ENCODE assay signal across 17 mouse cellular contexts in genomic region chr9:67509510-67509909, GRCm38 (mm10).
"Had no signal": no experiment of that assay in that cellular context is flagged by ENCODE, and none has a peak within 500 bp of the region (broad histone marks: within the 10 kb centered on the region; RNA-seq: fewer than 3 reads in every experiment).

No protein-coding gene starts in this region.

- H3K27ac ChIP-seq: layer of hippocampus, adult 2 months; limb, embryonic 13.5 days; liver, embryonic 15.5 days; lung, embryonic 15.5 days; macrophage; midbrain, embryonic 12.5 days; neural tube, embryonic 15.5 days had no signal

- H3K9me3 ChIP-seq: liver, embryonic 15.5 days; lung, embryonic 15.5 days; neural tube, embryonic 15.5 days had no signal

- H3K9ac ChIP-seq: limb, embryonic 13.5 days; liver, embryonic 15.5 days; lung, embryonic 15.5 days; midbrain, embryonic 12.5 days; neural tube, embryonic 15.5 days had no signal

- DNase-seq: kidney, adult 11 months; kidney, adult 9 months; kidney, postnatal 10 days; kidney, postnatal 4 days; right cerebral cortex, adult 18-20 months; right cerebral cortex, postnatal 25 days; thymus, adult 18-20 months; thymus, postnatal 14 days had no signal

- H3K36me3 ChIP-seq: liver, embryonic 15.5 days; lung, embryonic 15.5 days; midbrain, embryonic 12.5 days; neural tube, embryonic 15.5 days had no signal

- H3K4me2 ChIP-seq: limb, embryonic 13.5 days; liver, embryonic 11.5 days; liver, embryonic 15.5 days; lung, embryonic 15.5 days; midbrain, embryonic 12.5 days; neural tube, embryonic 15.5 days had no signal

- H3K4me1 ChIP-seq: liver, embryonic 15.5 days; megakaryocyte, embryonic 14.5 days; midbrain, embryonic 12.5 days had no signal

- H3K27me3 ChIP-seq: limb, embryonic 13.5 days; liver, embryonic 15.5 days; lung, embryonic 15.5 days; megakaryocyte, embryonic 14.5 days; midbrain, embryonic 12.5 days; neural tube, embryonic 15.5 days had no signal

- H3K4me3 ChIP-seq: layer of hippocampus, adult 2 months; limb, embryonic 13.5 days; liver, embryonic 15.5 days; lung, embryonic 15.5 days; megakaryocyte, embryonic 14.5 days; midbrain, embryonic 12.5 days; neural tube, embryonic 15.5 days had no signal
